Mouse (Mus musculus): Measurements from ENCODE around the gene Dnajb1. TPM values are rescaled to one million over a fixed set of nuclear protein-coding genes. Genes with fewer than 3 reads are reported as not detected.

Gene Dnajb1
- total RNA-seq, 4 experiments from 2014 or later, result 30.9 to 52.4 (median 41.9) TPM

- DNase-seq (ENCODE audit: low spot score in 2 of 2), result no peak
These were observed 1.7 kb downstream of the Dnajb1 start for GRCm38 (mm10) chr8:83609547-83610180.

- DNase-seq (ENCODE audit: low spot score in 2 of 2), result no peak
These were observed 3.9 kb downstream of the Dnajb1 start for GRCm38 (mm10) chr8:83611921-83612320.

- no peak for DNase-seq (ENCODE audit: low spot score in 2 of 2)
These were observed 5.7 kb downstream of the Dnajb1 start for GRCm38 (mm10) chr8:83613695-83614094.

- no peak for DNase-seq (ENCODE audit: low spot score in 2 of 2)
These were observed 8.6 kb downstream of the Dnajb1 start for GRCm38 (mm10) chr8:83616625-83617024.

- no peak for DNase-seq (ENCODE audit: low spot score in 2 of 2)
These were observed 9.1 kb downstream of the Dnajb1 start for GRCm38 (mm10) chr8:83617111-83617510.

DNA sequence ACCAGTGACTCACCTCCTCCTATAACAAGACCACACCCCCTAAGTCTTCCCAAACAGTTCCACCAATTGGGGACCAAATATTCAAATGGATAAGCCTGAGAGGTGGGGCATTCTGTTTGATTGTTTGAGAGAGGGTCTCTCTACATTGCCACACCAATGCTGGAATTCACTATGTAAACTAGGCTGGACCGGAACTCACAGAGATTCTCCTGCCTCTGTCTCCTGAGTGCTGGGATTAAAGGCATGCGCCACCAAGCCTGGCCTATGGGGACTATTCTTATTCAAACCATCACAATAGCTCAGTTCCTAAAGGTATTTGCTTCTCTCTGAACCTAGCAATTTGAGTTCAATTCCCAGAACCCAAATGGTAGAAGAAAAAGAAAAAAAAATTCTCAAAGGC, 10.6 kb downstream of the Dnajb1 start:
- no peak for DNase-seq (ENCODE audit: low spot score in 2 of 2)

DNA sequence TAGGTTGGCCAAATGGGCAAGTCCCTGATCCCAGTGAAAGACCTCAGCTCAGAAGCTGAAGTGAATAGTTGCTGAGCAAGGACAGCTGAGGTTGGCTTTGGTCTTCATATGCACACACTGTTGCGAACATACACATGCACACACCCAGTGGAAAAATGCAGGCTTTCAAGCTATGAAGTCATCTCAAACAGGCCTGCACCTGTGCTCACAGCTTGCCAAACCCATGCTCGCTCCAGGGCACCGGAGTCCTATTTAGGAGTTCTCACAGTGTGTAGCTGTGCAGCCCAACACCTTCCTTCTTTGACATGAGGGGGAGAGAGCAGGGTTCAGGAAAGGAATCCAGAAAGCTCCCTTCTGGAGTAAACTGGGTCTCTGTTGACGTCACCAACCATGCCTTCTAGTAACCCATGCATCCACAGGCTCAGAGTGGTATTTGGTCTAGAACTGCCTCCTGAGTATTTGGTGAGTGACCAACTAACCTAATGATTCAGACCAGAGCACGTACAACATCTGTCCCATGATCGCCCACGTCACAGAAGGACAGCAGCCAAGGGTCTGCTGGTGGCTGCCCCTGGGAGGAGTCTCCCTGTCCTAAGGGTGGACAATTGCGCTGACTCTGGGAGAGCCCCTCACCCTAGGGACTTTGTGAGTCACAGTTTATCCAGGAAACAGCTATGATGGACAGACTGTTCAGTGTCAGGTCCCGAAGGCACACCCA, 11.7 kb downstream of the Dnajb1 start:
- no peak for DNase-seq (ENCODE audit: low spot score in 2 of 2)

- DNase-seq (ENCODE audit: low spot score in 2 of 2), result no peak
These were observed 13.8 kb downstream of the Dnajb1 start for GRCm38 (mm10) chr8:83621691-83622388.

GRCm38 (mm10) chr8:83622389-83622989, 14.5 kb downstream of the Dnajb1 start:
- DNase-seq (ENCODE audit: low spot score in 2 of 2), result peak; percentile 83 to 95

GRCm38 (mm10) chr8:83623549-83623948, 15.6 kb downstream of the Dnajb1 start:
- DNase-seq (ENCODE audit: low spot score in 2 of 2), result no peak

GRCm38 (mm10) chr8:83624739-83625138, 16.7 kb downstream of the Dnajb1 start:
- no peak for DNase-seq (ENCODE audit: low spot score in 2 of 2)

DNA sequence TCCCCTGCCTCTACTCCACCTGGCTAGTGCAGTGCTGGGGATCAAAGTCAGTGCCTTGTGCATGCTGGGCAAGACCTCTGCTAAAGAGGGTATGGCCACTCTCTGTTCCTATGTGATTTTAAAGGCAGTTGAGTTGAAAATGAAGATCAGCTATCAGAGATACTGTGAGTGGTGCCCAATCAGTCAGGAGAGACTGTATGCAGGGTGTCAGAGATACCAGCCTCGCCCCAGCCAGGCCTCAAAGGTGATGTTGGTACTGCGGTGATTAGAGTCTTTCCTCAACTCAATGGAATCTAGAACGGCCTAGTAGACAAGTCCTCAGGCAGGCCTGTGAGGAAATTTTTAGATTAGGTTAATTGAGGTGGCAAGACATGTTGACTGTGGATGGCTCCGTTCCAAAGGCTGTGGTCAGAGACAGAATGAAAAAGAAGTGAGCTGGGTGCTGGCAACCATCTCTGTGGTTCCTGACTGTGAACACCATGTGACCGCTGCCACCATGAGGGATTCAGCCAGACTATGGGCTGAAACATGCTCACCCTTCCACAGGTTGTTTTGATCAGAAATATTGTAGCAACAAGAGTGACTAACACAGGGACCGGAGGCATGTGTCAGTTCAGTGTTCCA, 17.8 kb downstream of the Dnajb1 start:
- no peak for DNase-seq (ENCODE audit: low spot score in 2 of 2)

DNA sequence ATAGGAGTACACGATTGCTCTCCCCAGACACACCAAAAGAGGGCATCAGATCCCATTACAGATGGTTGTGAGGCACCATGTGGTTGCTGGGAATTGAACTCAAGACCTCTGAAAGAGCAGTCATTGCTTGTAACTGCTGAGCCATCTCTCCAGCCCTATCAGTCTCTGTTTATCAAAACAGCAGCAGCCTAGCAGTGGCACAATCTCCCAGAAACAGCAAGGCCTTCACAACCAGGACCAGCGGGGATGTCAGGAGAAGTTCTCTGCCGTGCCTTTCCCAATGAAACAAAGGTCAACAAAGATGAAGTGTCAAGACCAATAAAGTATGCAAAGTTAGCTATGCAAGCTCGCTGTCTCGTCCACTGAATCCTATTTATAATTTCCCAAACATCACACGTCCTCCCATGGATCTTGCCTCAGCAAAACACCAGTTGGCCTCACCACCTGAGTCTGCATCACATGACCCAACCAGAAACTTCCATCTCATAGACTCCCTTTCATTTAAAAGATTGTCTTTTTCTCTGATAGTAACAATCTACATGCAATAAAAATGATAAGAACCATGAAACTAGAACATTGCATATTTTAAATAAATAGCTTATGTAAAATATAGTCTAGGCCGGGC, 24.2 kb downstream of the Dnajb1 start:
- DNase-seq (ENCODE audit: low spot score in 2 of 2), result no peak

DNA sequence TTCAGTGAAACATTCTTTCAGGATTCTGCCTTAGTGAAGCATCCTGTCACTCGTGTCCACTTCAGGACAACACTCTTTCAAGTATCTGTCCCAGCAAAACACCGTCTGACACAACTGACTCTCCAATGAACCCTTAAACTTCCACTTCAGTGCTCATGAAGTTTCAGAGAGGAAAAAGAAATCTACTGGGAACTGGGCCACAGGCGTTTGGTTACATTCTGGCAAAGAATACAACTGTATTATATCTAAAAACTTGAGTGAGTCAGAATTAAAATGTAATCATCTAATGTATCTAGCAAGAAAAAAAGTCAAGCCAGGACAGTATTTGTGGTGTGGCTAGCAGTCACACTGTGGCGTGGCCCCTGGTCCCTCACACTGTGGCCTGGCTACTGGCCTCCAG, 30.9 kb downstream of the Dnajb1 start:
- no peak for DNase-seq (ENCODE audit: low spot score in 2 of 2)

- no peak for DNase-seq (ENCODE audit: low spot score in 2 of 2)
These were observed 31.7 kb downstream of the Dnajb1 start for GRCm38 (mm10) chr8:83639649-83640048.

DNA sequence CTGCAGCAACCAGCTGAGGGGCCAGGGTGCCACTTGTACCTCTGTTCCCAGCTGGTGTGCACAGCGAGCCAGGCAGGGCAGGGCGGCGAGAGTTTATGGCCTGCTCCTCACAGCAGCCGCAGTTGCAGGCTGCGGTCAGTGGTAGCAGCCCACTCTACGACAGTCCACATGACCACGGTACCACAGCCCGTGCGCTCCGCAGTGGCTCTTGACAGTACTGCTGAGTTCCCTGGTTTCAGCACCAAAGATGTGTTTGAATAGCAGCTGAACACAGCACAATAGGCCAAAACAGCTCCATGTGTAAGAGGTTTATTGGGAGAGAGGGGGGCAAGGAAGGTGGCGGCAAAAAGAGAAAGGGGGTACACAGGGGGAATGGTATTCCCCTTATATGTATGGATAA, 39.5 kb downstream of the Dnajb1 start:
- no peak for DNase-seq (ENCODE audit: low spot score in 2 of 2)

DNA sequence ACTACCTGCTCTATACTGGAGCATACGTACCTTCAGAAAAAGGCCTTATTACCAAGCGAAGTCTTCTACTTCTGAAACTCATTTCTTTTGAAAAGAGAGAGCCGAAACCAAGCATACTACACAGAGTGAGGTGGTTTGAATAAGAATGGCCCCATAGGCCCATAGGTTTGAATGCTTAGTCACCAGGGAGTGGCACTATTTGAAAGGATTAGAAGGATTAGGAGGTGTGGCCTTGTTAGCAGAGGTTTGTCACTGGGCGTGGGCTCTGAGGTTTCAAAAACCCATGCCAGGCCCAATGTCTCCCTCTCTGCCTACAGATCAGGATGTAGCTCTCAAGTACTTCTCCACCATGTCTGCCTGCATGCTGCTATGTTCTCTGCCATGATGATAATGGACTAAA, 40.0 kb downstream of the Dnajb1 start:
- DNase-seq (ENCODE audit: low spot score in 2 of 2), result no peak

- DNase-seq (ENCODE audit: low spot score in 2 of 2), result no peak
These were observed 41.7 kb downstream of the Dnajb1 start for GRCm38 (mm10) chr8:83649699-83650098.

- peak; percentile 96 to 97 for DNase-seq (ENCODE audit: low spot score in 2 of 2)
These were observed 44.2 kb downstream of the Dnajb1 start, which contains the start of gene Gipc1 for GRCm38 (mm10) chr8:83652030-83652743. Gene Gipc1 (plus strand): TSS chr8:83652677.

Data from layer of hippocampus, adult 8-10 months (tissue).